Mouse (Mus musculus) forebrain, embryonic 15.5 days (tissue): ENCODE data around the gene Rgs1. TPM values are rescaled to one million over a fixed set of nuclear protein-coding genes. Genes with fewer than 3 reads are reported as not detected.
A peak's percentile ranks its signal among the peaks of the same experiment; 100 is the strongest.

ENCODE experiments used
- ATAC-seq: fragments of 200-750 bp; cut with Nextera tagmentation; replicated peaks from 2 replicates; pipeline ENCODE4 v1.8.0; 2017; ENCODE audit warnings: mild to moderate bottlenecking, moderate TSS enrichment, moderate library complexity
- H3K27ac ChIP-seq: fragments of 300-500 bp; sonication (generic); replicated peaks from 2 replicates; pipeline ENCODE4 v1.5.1; 2015; ENCODE audit warnings: mild to moderate bottlenecking, inconsistent platforms
- H3K27me3 ChIP-seq: fragments of 300-500 bp; sonication (generic); 2 replicates; pipeline ENCODE4 v1.6.1; 2015; ENCODE audit warnings: inconsistent platforms
- H3K36me3 ChIP-seq: fragments of 300-500 bp; sonication (generic); 2 replicates; pipeline ENCODE4 v1.6.1; 2015; ENCODE audit warnings: mild to moderate bottlenecking, inconsistent platforms
- H3K4me1 ChIP-seq: fragments of 300-500 bp; sonication (generic); 2 replicates; pipeline ENCODE4 v1.6.1; 2015; ENCODE audit warnings: inconsistent platforms
- H3K4me2 ChIP-seq: fragments of 300-500 bp; sonication (generic); replicated peaks from 2 replicates; pipeline ENCODE4 v1.6.1; 2015; ENCODE audit warnings: mild to moderate bottlenecking, inconsistent platforms
- H3K4me3 ChIP-seq: fragments of 300-500 bp; sonication (generic); 2 replicates; pipeline ENCODE4 v1.5.1; 2015; ENCODE audit warnings: mild to moderate bottlenecking, inconsistent platforms
- H3K9ac ChIP-seq: fragments of 300-500 bp; sonication (generic); replicated peaks from 2 replicates; pipeline ENCODE4 v1.6.1; 2015; ENCODE audit warnings: mild to moderate bottlenecking, inconsistent platforms
- H3K9me3 ChIP-seq: fragments of 300-500 bp; sonication (generic); 2 replicates; pipeline ENCODE4 v1.6.1; 2016; ENCODE audit warnings: inconsistent platforms
- WGBS: fragments of 180-500 bp; shearing (Covaris S2); methylation state at CpG from one replicate; pipeline ENCODE4 v1.1.7; 2015; ENCODE audit warnings: mixed read lengths; 5-methylcytosine and 5-hydroxymethylcytosine counted together
- polyA plus RNA-seq: library from polyadenylated mRNA; unstranded; fragments of >200 nt; fragmentation: Nextera tagmentation; extraction: Ambion mirVana; gene quantifications from 2 replicates; pipeline ENCODE4 v1.2.1, GENCODE M21; 2015

Gene Rgs1
- not detected in 2 replicates for polyA plus RNA-seq

DNA sequence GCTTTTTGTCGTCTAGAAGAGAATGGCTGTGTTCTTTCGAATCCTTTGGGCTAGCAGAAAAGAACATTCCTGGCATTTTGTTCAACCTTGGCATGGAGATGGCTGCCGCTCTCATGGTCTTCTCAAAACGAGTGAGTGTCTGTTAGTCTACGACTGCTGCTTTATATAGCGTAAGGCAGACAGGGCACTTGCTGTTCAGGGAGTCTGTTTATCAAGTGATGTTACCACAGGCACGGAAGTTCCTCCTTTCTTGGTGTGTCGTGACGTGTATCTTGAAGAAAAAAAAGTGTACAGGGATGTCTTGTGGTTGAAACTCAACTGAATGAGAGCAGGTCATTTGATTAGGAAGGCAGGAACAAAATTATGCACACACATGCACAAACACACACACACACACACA, at the start of gene Rgs1:
Rgs1 (minus strand) TSS at position 320 of the 400 bp plus-strand sequence.
- Histone ChIP-seq H3K9ac (no peak within 1 kb of the TSS), H3K36me3 (no peaks in the 10 kb centered on the region), H3K4me3 (no peak within 1 kb of the TSS), H3K27me3 (no peaks in the 10 kb centered on the region), H3K4me1 (no peaks in the 10 kb centered on the region), H3K4me2 (no peak within 1 kb of the TSS), H3K9me3 (no peaks in the 10 kb centered on the region), H3K27ac (no peak within 1 kb of the TSS)
- ATAC-seq = no peak
- 85% methylated on average over 9 of the region's 9 CpGs for WGBS

DNA sequence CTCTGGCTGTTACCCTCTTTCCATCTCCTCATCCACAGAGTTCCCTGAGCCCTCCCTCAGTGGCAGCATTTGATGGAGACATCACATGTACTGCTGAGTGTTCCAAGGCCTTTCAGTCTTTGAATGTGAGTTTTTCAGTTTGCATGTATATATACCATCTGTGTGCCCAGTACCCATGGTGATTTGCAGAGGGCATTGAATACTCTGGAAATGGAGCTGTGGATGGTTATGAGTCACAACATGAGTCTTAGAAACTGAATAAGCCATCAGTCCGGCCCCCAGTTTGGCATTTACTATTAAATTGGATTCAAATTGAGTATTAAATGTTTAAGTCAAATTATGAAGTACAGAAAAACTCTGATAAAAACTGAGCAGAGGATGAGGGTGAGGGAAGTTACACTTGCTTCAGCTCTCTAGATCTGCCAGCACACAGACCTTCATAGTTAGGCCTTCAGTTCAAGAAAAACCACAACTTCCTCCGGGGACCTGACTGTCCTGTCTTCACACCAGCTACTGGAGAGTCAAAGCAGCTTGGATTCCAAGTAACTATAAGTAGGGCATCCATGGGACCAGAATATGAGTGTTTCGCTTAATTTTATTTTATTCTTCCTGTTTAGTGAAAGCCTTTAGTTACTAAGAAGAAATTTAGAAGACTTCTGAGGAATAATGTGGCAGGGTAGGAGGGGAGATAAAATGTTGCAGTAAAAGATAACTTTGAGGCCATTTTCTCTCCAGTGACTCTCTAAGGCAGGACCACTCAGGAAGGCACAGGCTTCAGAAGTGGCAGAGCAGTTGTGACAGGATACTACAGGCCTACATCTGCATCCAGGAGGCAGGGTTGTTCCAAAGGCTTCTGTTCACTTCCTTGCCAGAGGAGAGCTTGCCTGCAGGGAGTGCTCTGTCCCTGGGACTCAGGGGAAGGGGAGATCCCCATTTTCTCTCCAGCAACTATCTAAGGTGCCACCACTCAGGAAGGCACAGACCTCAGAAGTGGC, 34.3 kb upstream of the Rgs1 start:
- Histone ChIP-seq H3K9me3 (no peaks in the 10 kb centered on the region), H3K27ac (no peak overlapping the region), H3K27me3 (no peaks in the 10 kb centered on the region), H3K4me1 (no peaks in the 10 kb centered on the region), H3K4me3 (no peak overlapping the region), H3K4me2 (no peak overlapping the region), H3K9ac (no peak overlapping the region), H3K36me3 (no peaks in the 10 kb centered on the region)
- WGBS = 90% methylated on average over 3 of the region's 3 CpGs
- no peak for ATAC-seq

DNA sequence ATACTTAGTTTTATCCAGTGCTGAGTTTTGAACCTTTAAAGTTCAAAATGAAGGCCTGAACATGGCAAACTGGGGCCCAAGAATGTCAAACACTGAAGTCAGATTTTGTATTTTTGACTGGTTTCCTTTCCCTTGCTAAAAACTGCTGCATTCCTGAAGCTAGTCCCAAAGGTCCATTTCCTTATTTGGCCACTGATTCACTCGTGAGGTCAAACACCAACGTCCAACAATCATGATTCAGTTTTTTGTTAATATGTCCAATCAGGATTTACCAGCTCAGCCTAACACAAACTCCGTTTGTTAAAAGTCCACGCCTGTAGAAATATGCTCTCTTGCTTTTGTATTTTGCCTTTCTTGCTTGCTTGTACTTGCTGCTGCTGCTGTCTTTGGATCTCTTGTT, 31.0 kb upstream of the Rgs1 start:
- Histone ChIP-seq H3K27ac (no peak overlapping the region), H3K27me3 (no peaks in the 10 kb centered on the region), H3K9ac (no peak overlapping the region), H3K36me3 (no peaks in the 10 kb centered on the region), H3K4me2 (no peak overlapping the region), H3K4me3 (no peak overlapping the region), H3K9me3 (no peaks in the 10 kb centered on the region), H3K4me1 (no peaks in the 10 kb centered on the region)
- ATAC-seq = no peak
- WGBS = 88% methylated on average over 4 of the region's 4 CpGs

DNA sequence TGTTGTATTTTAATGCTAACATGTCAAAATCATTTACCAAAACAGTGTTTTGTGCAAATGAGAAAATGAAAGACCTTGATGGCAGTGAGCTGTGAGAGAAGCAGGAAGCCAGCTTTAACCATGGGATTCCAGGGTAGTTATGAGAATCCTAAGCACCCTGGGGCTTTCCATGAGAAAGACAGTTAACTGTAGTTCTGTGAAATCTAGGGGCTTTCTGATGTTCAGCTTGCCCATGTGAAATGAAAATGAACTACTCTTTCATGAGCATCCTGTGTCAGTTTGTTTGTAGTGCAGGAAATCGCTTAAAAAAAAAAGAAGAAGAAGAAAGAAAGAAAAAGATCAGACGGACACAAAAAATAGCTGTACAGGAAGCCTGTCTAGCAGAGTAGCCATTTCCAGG, 23.9 kb upstream of the Rgs1 start:
- H3K4me2 ChIP-seq = no peak overlapping the region
- H3K4me1 ChIP-seq = no peaks in the 10 kb centered on the region
- H3K4me3 ChIP-seq = no peak overlapping the region
- no peaks in the 10 kb centered on the region for H3K36me3 ChIP-seq
- 94% methylated on average over 2 of the region's 2 CpGs for WGBS
- H3K27ac ChIP-seq = no peak overlapping the region
- H3K9me3 ChIP-seq = no peaks in the 10 kb centered on the region
- ATAC-seq = no peak
- no peak overlapping the region for H3K9ac ChIP-seq
- H3K27me3 ChIP-seq = no peaks in the 10 kb centered on the region

DNA sequence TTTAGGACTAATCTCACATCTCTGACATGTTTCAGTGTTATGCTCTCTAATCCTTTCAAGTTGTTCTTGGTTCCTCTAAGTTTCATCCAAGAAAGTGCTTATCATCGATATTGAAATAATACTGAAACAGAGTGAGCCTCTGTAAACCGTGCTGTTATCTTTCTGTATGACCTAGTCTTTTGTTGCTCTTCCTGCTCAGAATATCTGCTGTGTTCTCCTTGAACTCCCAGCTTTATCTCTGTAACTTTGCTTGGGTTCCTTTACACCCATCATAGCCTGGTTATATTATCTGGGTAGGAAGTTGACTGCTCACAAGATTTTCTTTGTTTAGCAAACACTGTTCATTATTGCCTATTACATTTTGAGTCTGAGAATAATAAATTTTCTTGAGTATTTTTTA, 20.1 kb upstream of the Rgs1 start:
- H3K4me3 ChIP-seq = no peak overlapping the region
- ATAC-seq = no peak
- no peak overlapping the region for H3K9ac ChIP-seq
- H3K27me3 ChIP-seq = no peaks in the 10 kb centered on the region
- H3K27ac ChIP-seq = no peak overlapping the region
- H3K36me3 ChIP-seq = no peaks in the 10 kb centered on the region
- 82% methylated on average over 2 of the region's 2 CpGs for WGBS
- H3K4me2 ChIP-seq = no peak overlapping the region
- H3K9me3 ChIP-seq = no peaks in the 10 kb centered on the region
- no peaks in the 10 kb centered on the region for H3K4me1 ChIP-seq

DNA sequence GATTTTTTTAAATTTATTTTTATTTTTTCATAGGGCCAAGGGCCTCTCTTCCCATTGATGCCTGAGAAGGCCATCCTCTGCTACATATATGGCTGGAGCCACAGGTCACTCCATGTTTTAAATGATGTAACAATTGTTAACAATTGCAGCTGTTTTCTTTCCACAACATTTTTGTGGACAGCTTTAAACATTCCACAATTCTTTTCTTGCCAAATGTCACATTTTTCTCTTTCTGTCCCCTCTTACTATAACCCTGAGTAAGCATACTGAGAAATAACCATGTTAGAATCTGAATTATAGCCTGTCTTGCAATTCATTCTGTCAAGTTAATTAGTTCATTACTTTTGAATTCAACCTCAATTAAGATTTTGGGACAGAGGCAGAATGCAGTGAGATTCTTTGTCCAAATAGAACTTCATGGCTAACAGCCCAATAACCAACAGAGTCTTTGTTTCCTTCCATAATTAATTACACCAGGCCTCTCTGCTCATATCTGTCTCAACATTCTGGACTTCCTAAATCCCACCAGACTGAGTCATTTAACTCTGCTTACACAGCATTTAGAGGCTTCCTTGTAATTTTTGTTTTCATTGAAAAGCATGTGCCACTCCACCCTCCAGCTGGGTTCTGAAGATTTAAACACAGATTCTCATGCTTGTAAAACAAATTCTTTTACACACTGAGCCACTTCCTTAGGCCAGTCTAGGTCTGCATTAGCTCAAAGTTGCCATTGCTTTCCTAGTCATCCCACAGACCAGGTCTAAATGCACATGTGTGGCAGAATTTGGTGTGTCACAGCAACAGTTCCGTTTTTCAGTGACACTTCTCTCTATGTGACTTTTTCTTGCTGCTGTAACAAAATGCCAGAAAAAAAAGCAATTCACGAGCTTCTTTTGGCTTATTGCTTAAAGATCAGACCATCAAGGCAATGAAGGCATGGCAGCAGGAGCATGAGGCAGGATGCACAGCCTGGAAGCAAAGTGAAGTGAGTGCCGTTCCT, 18.7 kb upstream of the Rgs1 start:
- H3K36me3 ChIP-seq = no peaks in the 10 kb centered on the region
- H3K9me3 ChIP-seq = no peaks in the 10 kb centered on the region
- WGBS = 58% methylated on average over 3 of the region's 3 CpGs
- no peaks in the 10 kb centered on the region for H3K27me3 ChIP-seq
- no peak overlapping the region for H3K4me3 ChIP-seq
- H3K27ac ChIP-seq = no peak overlapping the region
- peak; percentile 68 for ATAC-seq
- no peaks in the 10 kb centered on the region for H3K4me1 ChIP-seq
- no peak overlapping the region for H3K9ac ChIP-seq
- H3K4me2 ChIP-seq = no peak overlapping the region

DNA sequence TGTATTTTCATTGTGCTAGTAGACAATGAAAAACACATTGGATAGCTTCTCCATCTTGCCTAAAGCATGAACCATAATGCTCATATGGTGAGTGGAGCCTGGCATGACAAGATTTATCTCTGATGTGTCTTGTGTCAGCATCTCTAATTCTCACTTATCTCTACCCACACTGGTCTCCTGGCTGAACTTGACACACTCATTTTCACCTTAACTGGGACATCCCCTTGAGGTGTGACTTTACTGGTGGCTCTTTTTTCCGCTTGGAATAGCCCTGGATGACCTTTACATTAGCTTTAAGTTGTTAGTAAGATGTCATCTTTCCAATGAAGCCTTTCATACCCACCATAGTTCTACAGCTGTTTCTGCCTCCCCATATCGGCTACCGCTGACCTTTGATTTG, 15.0 kb upstream of the Rgs1 start:
- no peak overlapping the region for H3K9ac ChIP-seq
- H3K4me1 ChIP-seq = no peaks in the 10 kb centered on the region
- H3K4me3 ChIP-seq = no peak overlapping the region
- H3K27me3 ChIP-seq = no peaks in the 10 kb centered on the region
- ATAC-seq = no peak
- H3K9me3 ChIP-seq = no peaks in the 10 kb centered on the region
- no peak overlapping the region for H3K27ac ChIP-seq
- H3K36me3 ChIP-seq = no peaks in the 10 kb centered on the region
- 82% methylated on average over 3 of the region's 3 CpGs for WGBS
- H3K4me2 ChIP-seq = no peak overlapping the region

GRCm38 (mm10) chr1:144262008-144262407, 13.0 kb upstream of the Rgs1 start:
- Histone ChIP-seq H3K9me3 (no peaks in the 10 kb centered on the region), H3K4me2 (no peak overlapping the region), H3K9ac (no peak overlapping the region), H3K4me1 (no peaks in the 10 kb centered on the region), H3K4me3 (no peak overlapping the region), H3K36me3 (no peaks in the 10 kb centered on the region), H3K27me3 (no peaks in the 10 kb centered on the region), H3K27ac (no peak overlapping the region)
- no peak for ATAC-seq

DNA sequence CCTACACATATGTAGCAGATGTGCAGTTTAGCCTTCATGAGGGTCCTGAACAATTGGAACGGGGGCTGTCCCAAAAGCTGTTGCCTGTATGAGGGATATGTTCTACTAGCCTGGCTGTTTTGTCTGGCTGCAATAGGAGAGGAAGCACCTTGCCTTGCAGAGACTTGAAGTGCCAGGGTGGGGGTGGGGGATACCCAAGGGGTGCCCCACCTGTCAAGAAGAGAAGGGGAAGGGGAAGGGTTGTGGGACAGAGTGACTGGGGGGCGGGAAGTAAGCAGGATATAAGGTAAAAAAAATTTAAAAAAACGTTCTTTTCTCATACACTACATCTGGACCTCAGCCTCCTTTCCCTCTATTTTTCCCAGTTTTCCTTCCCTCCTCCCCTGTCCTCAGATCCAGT, 9.7 kb upstream of the Rgs1 start:
- no peak for ATAC-seq

DNA sequence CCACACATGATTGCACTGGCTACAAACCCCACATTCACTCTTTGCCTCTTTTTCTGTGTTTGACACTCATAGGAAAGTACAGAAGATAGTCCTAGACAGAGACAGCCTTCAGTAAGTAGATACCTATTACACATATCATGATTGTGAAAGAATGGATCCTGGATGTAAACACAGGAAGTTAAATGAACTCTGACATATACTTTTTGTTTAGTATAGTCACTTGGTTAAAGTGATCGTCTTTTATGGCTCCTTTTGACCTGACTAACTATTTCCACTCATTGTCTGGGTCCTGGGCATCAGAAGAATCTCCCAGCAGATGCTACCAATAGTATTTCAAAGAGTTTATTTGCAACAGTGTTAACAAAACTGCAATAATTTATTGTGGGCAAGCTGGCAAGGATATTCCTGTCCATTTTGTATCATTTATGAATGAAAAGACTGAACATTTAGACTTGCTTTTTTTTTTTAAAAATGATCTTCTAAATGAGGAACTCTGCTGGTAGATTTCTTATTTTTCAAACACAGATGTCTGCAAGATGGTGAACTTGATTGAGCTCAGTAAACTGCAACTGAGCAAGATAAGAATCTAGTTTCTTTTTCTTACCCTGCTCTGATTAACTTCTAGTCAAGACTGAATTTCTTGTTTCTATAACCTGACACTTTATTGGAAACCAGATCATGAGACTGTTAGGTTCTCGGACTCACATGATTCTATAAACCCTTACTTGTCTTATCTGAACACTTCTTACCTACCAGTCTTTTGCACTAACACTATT, 7.7 kb upstream of the Rgs1 start:
- H3K27me3 ChIP-seq = no peaks in the 10 kb centered on the region
- H3K9me3 ChIP-seq = no peaks in the 10 kb centered on the region
- H3K9ac ChIP-seq = no peak overlapping the region
- no peak for ATAC-seq
- no peaks in the 10 kb centered on the region for H3K36me3 ChIP-seq
- 73% methylated on average over 2 of the region's 2 CpGs for WGBS
- no peak overlapping the region for H3K4me3 ChIP-seq
- no peaks in the 10 kb centered on the region for H3K4me1 ChIP-seq
- no peak overlapping the region for H3K27ac ChIP-seq
- H3K4me2 ChIP-seq = no peak overlapping the region

More for the DNA sequence above, 9.7 kb upstream of the Rgs1 start:
- no peak overlapping the region for H3K9ac ChIP-seq
- whole genome bisulfite sequencing = 82% methylated on average over 3 of the region's 3 CpGs
- H3K9me3 ChIP-seq = no peaks in the 10 kb centered on the region
- H3K27me3 ChIP-seq = no peaks in the 10 kb centered on the region
- H3K4me3 ChIP-seq = no peak overlapping the region
- H3K36me3 ChIP-seq = no peaks in the 10 kb centered on the region
- no peaks in the 10 kb centered on the region for H3K4me1 ChIP-seq
- H3K4me2 ChIP-seq = no peak overlapping the region
- no peak overlapping the region for H3K27ac ChIP-seq

DNA sequence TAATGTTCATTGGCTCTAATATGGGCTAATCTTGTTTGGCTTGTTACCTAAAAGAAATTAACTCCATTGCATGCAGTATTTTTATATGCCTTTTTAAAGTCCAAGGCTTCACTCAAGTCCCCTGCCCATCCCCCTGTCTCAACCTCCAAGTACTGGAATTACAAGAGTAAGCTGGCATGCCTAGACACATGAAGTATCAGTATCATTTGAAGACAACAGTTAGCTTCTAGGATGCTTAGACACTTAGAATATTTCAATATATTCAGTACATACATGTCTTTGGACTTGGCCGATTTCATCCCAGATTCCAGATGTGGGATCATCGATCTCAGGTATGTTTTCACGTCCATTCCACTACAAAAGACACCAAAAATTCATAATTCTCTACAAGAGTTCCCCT, 836 bp downstream of the Rgs1 start:
- H3K4me3 ChIP-seq = no peak overlapping the region
- H3K27ac ChIP-seq = no peak overlapping the region
- H3K4me1 ChIP-seq = no peaks in the 10 kb centered on the region
- no peaks in the 10 kb centered on the region for H3K27me3 ChIP-seq
- 94% methylated on average over 3 of the region's 3 CpGs for WGBS
- no peak overlapping the region for H3K9ac ChIP-seq
- no peaks in the 10 kb centered on the region for H3K36me3 ChIP-seq
- H3K9me3 ChIP-seq = no peaks in the 10 kb centered on the region
- H3K4me2 ChIP-seq = no peak overlapping the region
- ATAC-seq = no peak
